Mouse (Mus musculus) lung, embryonic 14.5 days (tissue): ENCODE results near the gene P2ry4. TPM values are rescaled to one million over a fixed set of nuclear protein-coding genes. Genes with fewer than 3 reads are reported as not detected.

ENCODE experiments used
- ATAC-seq: fragments of 200-750 bp; cut with Nextera tagmentation; 2 replicates; pipeline ENCODE4 v1.8.0; 2017; ENCODE audit warnings: mild to moderate bottlenecking, moderate TSS enrichment, moderate library complexity; ENCODE audit not compliant: insufficient read depth
- DNase-seq: peaks from one replicate; pipeline ENCODE4 v3.0.0-alpha.2; 2015
- H3K27ac ChIP-seq: fragments of 300-500 bp; sonication (generic); 2 replicates; pipeline ENCODE4 v1.5.1; 2014; ENCODE audit warnings: low read depth, mild to moderate bottlenecking, moderate library complexity
- H3K27me3 ChIP-seq: fragments of 300-500 bp; sonication (generic); 2 replicates; pipeline ENCODE4 v1.6.1; 2014; ENCODE audit warnings: low read length, control low read depth; ENCODE audit not compliant: insufficient read depth
- H3K36me3 ChIP-seq: fragments of 300-500 bp; sonication (generic); 2 replicates; pipeline ENCODE4 v1.6.1; 2014; ENCODE audit warnings: control low read depth; ENCODE audit not compliant: insufficient read depth
- H3K4me1 ChIP-seq: fragments of 300-500 bp; sonication (generic); 2 replicates; pipeline ENCODE4 v1.6.1; 2014; ENCODE audit warnings: antibody characterized with exemption, control low read depth; ENCODE audit not compliant: insufficient read depth
- H3K4me2 ChIP-seq: fragments of 300-500 bp; sonication (generic); 2 replicates; pipeline ENCODE4 v1.6.1; 2014; ENCODE audit warnings: mild to moderate bottlenecking
- H3K4me3 ChIP-seq: fragments of 300-500 bp; sonication (generic); 2 replicates; pipeline ENCODE4 v1.5.1; 2014; ENCODE audit warnings: low read depth, low read length
- H3K9ac ChIP-seq: fragments of 300-500 bp; sonication (generic); 2 replicates; pipeline ENCODE4 v1.6.1; 2014
- H3K9me3 ChIP-seq: fragments of 300-500 bp; sonication (generic); 2 replicates; pipeline ENCODE4 v1.6.1; 2016; ENCODE audit warnings: low read depth, low read length, control low read depth
- CTCF ChIP-seq: IDR thresholded peaks from 2 replicates; pipeline ENCODE4 v1.5.1; 2016; ENCODE audit warnings: antibody characterized with exemption, low read depth
- WGBS: fragments of 180-500 bp; shearing (Covaris S2); extraction: QIAGEN DNeasy Blood & Tissue Kit; methylation state at CpG from one replicate; pipeline ENCODE4 v1.1.7; 2014; 5-methylcytosine and 5-hydroxymethylcytosine counted together
- polyA plus RNA-seq: library from polyadenylated mRNA; unstranded; fragments of >200 nt; fragmentation: Nextera tagmentation; extraction: Ambion mirVana; gene quantifications from 2 replicates; pipeline ENCODE4 v1.2.1, GENCODE M21; 2014

P2ry4 gene
- polyA plus RNA-seq, 1 experiment from 2014 or later = not detected

GRCm38 (mm10) chrX:100621366-100621765, 26.7 kb upstream of the P2ry4 start:
- Histone ChIP-seq H3K27ac (no peak overlapping the region), H3K36me3 (peaks cover 15% of the 10 kb centered on the region; the same call in 1 of the 2 replicates), H3K4me2 (no peak overlapping the region), H3K4me3 (no peak overlapping the region), H3K9me3 (no peaks in the 10 kb centered on the region), H3K4me1 (no peaks in the 10 kb centered on the region), H3K9ac (no peak overlapping the region), H3K27me3 (no peaks in the 10 kb centered on the region)
- DNase-seq = peak; percentile 21
- 62% methylated on average over 2 of the region's 2 CpGs for WGBS
- no peak for ATAC-seq
- peak; percentile 30 for TF ChIP-seq CTCF

- Histone ChIP-seq H3K4me1 (no peaks in the 10 kb centered on the region), H3K36me3 (peaks cover 14% of the 10 kb centered on the region; the same call in 1 of the 2 replicates), H3K27me3 (no peaks in the 10 kb centered on the region), H3K9me3 (no peaks in the 10 kb centered on the region), H3K4me3 (no peak overlapping the region), H3K9ac (no peak overlapping the region), H3K4me2 (no peak overlapping the region), H3K27ac (no peak overlapping the region)
- DNase-seq (no peak), ATAC-seq (no peak)
- TF ChIP-seq CTCF = no peak
- 55% methylated on average over 3 of the region's 3 CpGs for WGBS
Measured at GRCm38 (mm10) chrX:100618488-100618887, 23.8 kb upstream of the P2ry4 start.

GRCm38 (mm10) chrX:100605314-100605713, 10.6 kb upstream of the P2ry4 start, which contains the start of gene Arr3:
Gene Arr3 (plus strand): TSS chrX:100605497.
- ATAC-seq = no peak
- Histone ChIP-seq H3K27me3 (no peaks in the 10 kb centered on the region), H3K27ac (no peak within 1 kb of the TSS), H3K4me2 (no peak within 1 kb of the TSS), H3K9ac (no peak within 1 kb of the TSS), H3K4me1 (no peaks in the 10 kb centered on the region), H3K36me3 (no peaks in the 10 kb centered on the region), H3K4me3 (no peak within 1 kb of the TSS), H3K9me3 (no peaks in the 10 kb centered on the region)
- no peak for DNase-seq
- 70% methylated on average over 1 of the region's 1 CpGs for WGBS
- no peak for TF ChIP-seq CTCF

GRCm38 (mm10) chrX:100599755-100600154, 5.1 kb upstream of the P2ry4 start:
- no peaks in the 10 kb centered on the region for H3K36me3 ChIP-seq
- WGBS = 57% methylated on average over 4 of the region's 4 CpGs
- TF ChIP-seq CTCF = no peak
- no peak overlapping the region for H3K9ac ChIP-seq
- H3K9me3 ChIP-seq = no peaks in the 10 kb centered on the region
- H3K4me1 ChIP-seq = no peaks in the 10 kb centered on the region
- H3K4me2 ChIP-seq = no peak overlapping the region
- H3K4me3 ChIP-seq = no peak overlapping the region
- no peaks in the 10 kb centered on the region for H3K27me3 ChIP-seq
- H3K27ac ChIP-seq = no peak overlapping the region
- DNase-seq (no peak), ATAC-seq (no peak)

- Histone ChIP-seq H3K27ac (no peak overlapping the region), H3K36me3 (no peaks in the 10 kb centered on the region), H3K9me3 (no peaks in the 10 kb centered on the region), H3K9ac (no peak overlapping the region), H3K4me1 (no peaks in the 10 kb centered on the region), H3K4me3 (no peak overlapping the region), H3K4me2 (no peak overlapping the region), H3K27me3 (no peaks in the 10 kb centered on the region)
- ATAC-seq = peak; percentile 62; the same call in 1 of the 2 replicates
- peak; percentile 72 for DNase-seq
- peak; percentile 57 for TF ChIP-seq CTCF
- WGBS = 15% methylated on average over 5 of the region's 5 CpGs
Measured at GRCm38 (mm10) chrX:100597439-100597838, 2.8 kb upstream of the P2ry4 start.

- ATAC-seq = no peak
- WGBS = 86% methylated on average over 1 of the region's 1 CpGs
- no peaks in the 10 kb centered on the region for H3K4me1 ChIP-seq
- H3K9me3 ChIP-seq = no peaks in the 10 kb centered on the region
- no peak within 1 kb of the TSS for H3K27ac ChIP-seq
- no peak for TF ChIP-seq CTCF
- no peak for DNase-seq
- H3K9ac ChIP-seq = no peak within 1 kb of the TSS
- H3K36me3 ChIP-seq = no peaks in the 10 kb centered on the region
- no peaks in the 10 kb centered on the region for H3K27me3 ChIP-seq
- no peak within 1 kb of the TSS for H3K4me3 ChIP-seq
- H3K4me2 ChIP-seq = no peak within 1 kb of the TSS
Measured at GRCm38 (mm10) chrX:100571951-100572350, 22.7 kb downstream of the P2ry4 start, which contains the start of gene Awat1. Gene Awat1 (plus strand): TSS chrX:100572251.

GRCm38 (mm10) chrX:100565696-100566095, 29.0 kb downstream of the P2ry4 start:
- Histone ChIP-seq H3K4me2 (no peak overlapping the region), H3K4me1 (no peaks in the 10 kb centered on the region), H3K27ac (no peak overlapping the region), H3K4me3 (no peak overlapping the region), H3K9ac (no peak overlapping the region), H3K27me3 (no peaks in the 10 kb centered on the region), H3K9me3 (no peaks in the 10 kb centered on the region), H3K36me3 (no peaks in the 10 kb centered on the region)
- ATAC-seq = no peak
- 78% methylated on average over 3 of the region's 3 CpGs for WGBS
- TF ChIP-seq CTCF = no peak
- no peak for DNase-seq

- DNase-seq = no peak
- no peaks in the 10 kb centered on the region for H3K36me3 ChIP-seq
- no peak overlapping the region for H3K4me3 ChIP-seq
- H3K4me1 ChIP-seq = no peaks in the 10 kb centered on the region
- no peak for TF ChIP-seq CTCF
- H3K9ac ChIP-seq = no peak overlapping the region
- WGBS = 62% methylated on average over 3 of the region's 3 CpGs
- H3K4me2 ChIP-seq = no peak overlapping the region
- ATAC-seq = no peak
- no peaks in the 10 kb centered on the region for H3K9me3 ChIP-seq
- H3K27ac ChIP-seq = no peak overlapping the region
- no peaks in the 10 kb centered on the region for H3K27me3 ChIP-seq
Measured at GRCm38 (mm10) chrX:100556026-100556425, 38.6 kb downstream of the P2ry4 start.

Other genes starting within 250 kb of the P2ry4 start
- not detected in 2 replicates for gene Otud6a, start 165.9 kb downstream of the P2ry4 start, polyA plus RNA-seq
- gene Awat2, start 152.2 kb downstream of the P2ry4 start, polyA plus RNA-seq = 0.62 and 1.0 TPM in 2 replicates
- 43.6 and 43.8 TPM in 2 replicates for gene Igbp1, start 100.6 kb downstream of the P2ry4 start, polyA plus RNA-seq
- not detected in 2 replicates for gene Dgat2l6, start 70.0 kb downstream of the P2ry4 start, polyA plus RNA-seq
- gene Awat1, start 22.6 kb downstream of the P2ry4 start, polyA plus RNA-seq = not detected in 2 replicates
- not detected in 2 replicates for gene Arr3, start 10.6 kb upstream of the P2ry4 start, polyA plus RNA-seq
- 41.5 and 45.0 TPM in 2 replicates for gene Kif4, start 30.9 kb upstream of the P2ry4 start, polyA plus RNA-seq
- gene Pdzd11, start 31.7 kb upstream of the P2ry4 start, polyA plus RNA-seq = 100 and 105 TPM in 2 replicates
- gene Gdpd2, start 135.0 kb upstream of the P2ry4 start, polyA plus RNA-seq = 0.20 and 0.30 TPM in 2 replicates
- 4.2 and 4.8 TPM in 2 replicates for gene Dlg3, start 172.9 kb upstream of the P2ry4 start, polyA plus RNA-seq